Mouse (Mus musculus) adrenal gland, adult 18-20 months (tissue): Measurements from ENCODE around the gene Gm813. TPM values are rescaled to one million over a fixed set of nuclear protein-coding genes. Genes with fewer than 3 reads are reported as not detected.
"Not testable (repeated sequence)": the region's sequence is repeated elsewhere in the genome, so short reads cannot be mapped to it uniquely, and the experiment has no call there.

Source experiments
- DNase-seq, 2 experiments: peaks; one replicate each; pipeline ENCODE4 v3.0.0; 2021 to 2022; ENCODE audit warnings: low spot score in 2 of 2
- long read RNA-seq, 2 experiments: library from polyadenylated mRNA; stranded (forward); transcript quantifications; one replicate each; pipeline ENCODE4 v2.0.0; 2021
- total RNA-seq, 2 experiments: library from RNA; stranded (reverse); gene quantifications; 1 replicate in 1 of 2; 2 replicates in 1 of 2; pipeline ENCODE4 v1.2.3; 2021

The Gm813 gene
- not detected for total RNA-seq
- long read RNA-seq, experiment 1, result 0 reads
- long read RNA-seq, experiment 2, result 0 reads

DNA sequence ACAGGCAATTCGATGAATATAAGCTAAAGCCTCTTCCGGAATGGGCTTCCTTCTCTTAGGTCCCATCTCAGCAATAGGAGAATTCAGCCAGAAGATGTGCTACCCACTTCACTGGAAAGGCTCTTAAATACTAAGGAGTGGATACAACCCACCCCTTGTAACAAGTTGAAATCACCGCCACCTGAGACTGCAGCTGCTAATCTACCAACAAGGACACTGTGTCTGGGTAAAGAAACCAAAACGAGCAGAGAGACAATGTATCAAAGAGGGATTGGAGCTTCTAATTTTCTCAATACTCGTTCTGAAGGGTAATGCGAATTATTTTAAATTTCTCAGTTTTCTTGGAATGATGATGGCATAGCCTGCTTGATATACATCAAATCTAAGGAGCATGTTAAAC lies at the start of gene Gm813:
Gene Gm813, minus strand, starts transcription at position 101 of the 400 bp plus-strand sequence.
- DNase-seq, result no peak

DNA sequence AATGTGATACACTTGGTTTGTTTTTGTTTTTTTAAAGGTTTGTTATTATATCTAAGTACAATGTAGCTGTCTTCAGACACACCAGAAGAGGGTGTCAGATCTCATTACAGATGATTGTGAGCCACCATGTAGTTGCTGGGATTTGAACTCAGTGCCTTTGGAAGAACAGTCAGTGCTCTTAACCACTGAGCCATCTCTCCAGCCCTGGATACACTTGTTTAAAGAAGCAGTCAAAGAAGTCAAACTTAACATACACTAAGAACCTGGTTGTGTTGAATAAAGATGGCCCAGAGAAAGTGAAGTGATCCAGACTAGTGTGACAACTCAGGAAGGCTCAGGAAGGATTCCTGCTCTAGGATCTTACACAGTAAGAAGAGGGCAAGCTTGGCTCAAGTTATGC lies 48.4 kb upstream of the Gm813 start:
- not testable (repeated sequence) for DNase-seq

DNA sequence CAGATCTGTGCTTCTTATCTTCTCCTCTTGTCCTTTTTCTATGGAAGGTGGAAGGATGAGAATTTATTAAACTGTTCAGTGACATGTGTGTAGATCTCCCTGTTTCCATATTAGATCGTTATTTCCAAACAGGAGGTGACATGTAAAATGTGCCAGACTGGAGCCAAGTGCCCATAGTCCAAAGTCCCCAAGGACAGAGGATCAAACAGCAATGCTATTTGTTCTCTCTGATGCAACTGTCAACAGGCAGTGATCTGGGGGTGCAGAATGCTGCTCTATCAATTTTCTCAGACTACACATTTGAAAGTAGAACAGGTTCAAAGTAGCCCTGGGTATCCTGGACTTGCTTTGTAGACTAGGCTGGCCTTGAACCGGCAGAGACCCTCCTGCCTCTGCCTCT lies 47.0 kb upstream of the Gm813 start:
- no peak for DNase-seq

DNA sequence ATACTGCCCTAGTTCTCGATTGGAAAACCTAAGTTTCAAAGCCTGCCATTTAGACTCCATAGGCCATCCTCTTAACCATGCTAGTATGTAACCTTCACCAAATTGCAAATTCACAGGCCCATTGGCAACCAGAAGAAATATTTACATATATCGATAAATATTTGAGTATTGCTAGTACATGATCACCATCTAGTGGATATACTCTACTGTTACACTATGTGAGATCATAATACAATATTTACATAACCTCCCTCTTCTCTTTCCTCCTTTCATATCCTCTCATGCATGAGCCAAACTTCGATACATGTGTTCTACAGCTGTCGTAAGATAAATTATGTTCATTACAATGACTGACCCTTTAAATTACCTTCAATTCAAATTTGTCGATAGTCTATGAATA lies 46.2 kb upstream of the Gm813 start:
- no peak for DNase-seq

DNA sequence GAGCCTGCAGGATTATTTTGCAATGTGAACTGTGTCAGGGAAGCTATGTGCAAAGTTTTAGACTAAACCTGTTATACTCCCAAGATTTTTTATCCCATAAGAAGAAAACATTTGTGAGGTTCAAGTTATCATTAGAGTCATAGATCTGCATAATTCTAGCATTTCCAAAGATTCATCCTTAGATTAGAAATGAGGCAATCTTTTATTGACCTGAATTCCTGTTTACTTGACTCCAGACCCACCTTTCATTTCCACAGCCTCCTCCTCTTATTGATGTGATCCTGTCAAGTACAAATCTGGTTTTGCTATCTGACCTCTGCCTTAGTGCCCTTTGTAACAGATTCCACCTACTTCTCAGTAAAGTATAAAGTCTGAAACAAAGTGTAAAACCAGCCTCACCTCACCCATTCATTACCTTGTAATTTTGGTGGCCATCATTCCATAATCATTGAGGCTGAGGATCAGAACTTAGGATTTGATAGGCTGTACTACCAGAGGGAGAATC lies 45.6 kb upstream of the Gm813 start:
- no peak for DNase-seq

DNA sequence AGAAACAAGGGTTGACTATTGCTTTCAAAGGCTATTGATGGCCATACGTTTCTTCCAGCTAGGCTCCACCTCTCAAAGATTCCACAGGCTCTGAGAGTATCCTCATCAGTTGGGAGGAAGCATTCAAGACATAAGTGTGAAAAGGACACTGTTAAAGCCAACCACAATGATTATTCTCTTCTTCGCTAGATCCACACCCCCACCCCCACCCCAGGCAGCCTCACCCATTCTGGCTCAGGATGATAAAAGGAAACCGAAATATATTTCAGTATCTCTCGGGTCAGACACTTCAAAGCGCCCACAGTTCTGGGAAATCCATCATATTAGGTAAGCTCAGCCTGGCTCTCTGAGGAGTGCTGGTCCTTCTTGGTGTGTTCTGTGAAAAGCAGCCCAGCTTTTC lies 45.0 kb upstream of the Gm813 start:
- no peak for DNase-seq

DNA sequence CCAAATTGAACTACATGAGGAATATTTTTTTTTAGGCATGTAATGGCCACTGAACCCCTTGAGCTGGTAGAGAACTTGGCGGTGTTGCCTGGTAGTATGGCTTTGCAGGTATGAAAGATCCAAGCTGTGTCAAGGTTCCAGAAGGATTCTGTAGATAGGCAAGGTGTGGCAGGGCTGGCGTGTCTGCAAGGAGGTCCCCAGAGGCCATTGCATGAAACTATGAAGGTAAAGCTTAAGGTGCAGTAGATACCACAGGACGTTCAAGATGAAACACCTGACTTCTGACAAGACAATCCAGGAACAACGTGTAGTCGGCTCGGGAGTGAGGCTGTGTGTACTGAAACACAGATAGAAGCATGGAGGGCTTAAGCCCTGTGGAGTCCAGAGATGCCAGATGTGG lies 41.9 kb upstream of the Gm813 start:
- DNase-seq, result no peak

DNA sequence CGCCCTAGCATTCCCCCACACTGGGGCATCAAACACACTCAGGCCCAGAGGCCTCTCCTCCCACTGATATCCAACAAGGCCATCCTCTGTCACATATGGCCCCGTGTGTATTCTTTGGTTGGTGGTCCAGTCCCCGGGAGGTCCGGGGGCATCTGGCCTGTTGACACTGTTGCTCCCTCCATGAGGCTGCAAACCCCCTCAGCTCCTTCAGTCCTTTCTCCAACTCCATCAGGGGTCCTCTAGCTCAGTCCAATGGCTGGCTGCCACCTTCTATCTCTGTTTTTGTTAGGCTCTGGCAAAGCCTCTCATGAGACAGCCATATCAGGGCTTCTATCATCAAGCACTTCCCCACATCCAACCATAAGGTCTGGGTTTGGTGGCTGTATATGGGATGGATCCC lies 39.7 kb upstream of the Gm813 start:
- no peak for DNase-seq

DNA sequence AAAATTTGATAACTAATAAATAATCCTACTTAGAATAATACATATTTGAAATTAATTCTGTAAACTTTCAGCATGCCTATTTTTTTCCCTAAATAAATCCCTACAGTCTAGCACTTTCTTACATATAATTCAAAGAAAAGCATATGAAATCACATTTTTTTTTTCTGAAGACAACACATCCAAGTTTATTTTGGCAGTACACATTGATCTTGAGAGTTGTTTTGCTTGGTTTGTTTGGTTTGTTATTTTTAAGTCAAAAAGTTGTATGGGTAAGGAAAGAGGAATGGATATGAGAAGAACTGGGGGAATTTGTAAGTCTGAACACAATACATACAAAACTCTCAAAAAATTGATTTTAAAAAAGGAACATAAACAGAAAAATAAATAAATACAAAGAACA lies 39.0 kb upstream of the Gm813 start:
- DNase-seq, result no peak

DNA sequence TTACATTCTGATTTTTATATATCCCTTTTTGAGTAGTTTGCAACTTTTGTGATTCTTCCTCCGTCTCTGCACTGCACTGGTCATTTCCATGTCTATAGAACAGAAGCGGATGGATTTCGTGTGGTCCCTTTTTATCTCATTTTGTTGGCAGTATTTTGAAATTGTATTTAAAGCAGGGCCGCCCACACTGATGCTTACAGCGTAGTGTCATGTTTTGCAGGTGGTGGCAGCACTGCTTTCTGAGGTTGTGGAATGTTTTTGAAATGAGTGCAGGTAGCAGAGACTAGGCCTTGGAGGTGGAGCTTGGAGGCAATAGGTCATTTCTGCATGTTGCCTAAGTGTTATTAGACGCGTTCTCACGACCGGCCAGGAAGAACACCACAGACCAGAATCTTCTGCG lies 33.2 kb upstream of the Gm813 start:
- DNase-seq, result no peak

DNA sequence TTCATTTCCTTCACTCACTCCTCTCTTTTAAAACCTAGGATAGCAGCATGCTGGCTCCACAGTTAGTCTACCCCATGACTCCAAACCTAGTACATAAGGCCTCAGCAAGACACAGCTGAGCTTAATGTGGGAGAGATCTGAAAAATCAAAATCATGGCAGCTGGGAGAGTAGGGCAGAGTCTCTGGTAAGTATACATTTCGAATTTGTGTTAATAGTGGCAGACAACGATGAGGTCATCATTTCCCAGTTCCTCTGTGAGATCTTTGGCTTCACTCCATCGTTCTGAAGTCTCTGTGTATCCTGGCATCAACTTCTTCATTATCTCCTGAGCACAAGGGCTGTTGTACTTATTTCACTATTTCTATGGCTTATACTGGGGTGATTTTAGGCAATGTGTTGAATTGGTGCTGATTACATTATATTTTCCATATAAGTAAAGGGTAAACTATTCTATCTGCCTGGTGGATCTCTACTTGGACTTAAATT lies 22.0 kb upstream of the Gm813 start, which contains the start of gene E330017A01Rik:
Gene E330017A01Rik, minus strand, starts transcription at position 51 of the 487 bp plus-strand sequence.
- no peak for DNase-seq

DNA sequence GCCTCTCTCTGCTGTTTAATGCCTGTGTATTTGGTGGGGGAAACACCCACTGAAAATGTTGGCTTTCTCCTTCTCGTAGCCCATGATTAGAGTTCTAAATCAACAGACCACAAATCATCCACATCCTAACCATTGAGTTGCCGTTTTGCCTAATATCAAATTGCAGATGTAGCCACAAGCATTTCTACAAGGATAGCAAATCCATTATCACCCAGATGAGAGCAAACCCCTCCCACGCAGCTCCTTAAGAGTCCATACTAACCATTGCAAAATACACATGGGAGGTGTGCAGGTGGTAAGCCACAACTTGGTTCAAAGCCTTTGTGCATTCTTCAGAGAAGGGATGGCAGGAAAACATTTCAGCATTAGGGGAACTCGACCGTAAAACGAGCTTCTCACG lies 21.2 kb upstream of the Gm813 start:
- DNase-seq, result no peak

DNA sequence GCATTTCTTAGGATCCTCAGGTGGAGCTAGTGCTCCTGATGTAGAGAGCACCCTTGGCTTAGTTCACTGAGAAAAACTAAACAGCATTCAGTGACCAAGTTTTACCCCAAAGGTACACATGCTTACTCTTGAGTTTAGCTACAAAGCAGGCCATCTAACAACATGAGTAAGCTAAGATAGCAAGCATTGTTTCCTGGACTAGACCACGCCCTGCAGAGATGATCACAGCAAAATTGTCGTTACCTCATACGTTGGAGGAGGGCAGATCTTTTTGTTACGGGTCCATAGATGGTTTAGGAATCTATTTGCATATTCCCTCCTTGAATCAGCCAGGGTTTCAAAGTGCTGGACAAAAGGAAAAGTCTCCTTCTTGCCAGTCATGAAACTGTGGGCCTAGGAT lies 20.7 kb upstream of the Gm813 start:
- no peak for DNase-seq

DNA sequence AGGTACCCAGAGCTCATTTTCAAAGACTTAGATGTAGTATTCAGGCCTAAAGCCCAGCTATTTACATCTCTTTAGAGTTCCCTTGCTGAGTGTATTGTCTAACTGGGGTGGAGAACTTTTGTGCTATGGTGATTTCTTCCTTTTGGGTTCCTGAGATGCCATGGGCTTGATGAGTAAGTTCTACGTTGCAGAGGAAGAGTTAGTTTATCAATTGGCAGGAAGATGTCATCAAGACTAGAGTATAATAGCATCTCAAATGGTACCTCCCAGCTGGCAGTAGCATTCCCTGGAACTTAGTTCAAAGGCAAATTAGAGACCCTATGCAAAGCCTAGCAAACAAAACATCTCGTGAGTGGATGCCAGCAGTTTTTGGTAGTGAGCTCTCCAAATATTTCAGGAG lies 19.1 kb upstream of the Gm813 start:
- DNase-seq, result no peak

DNA sequence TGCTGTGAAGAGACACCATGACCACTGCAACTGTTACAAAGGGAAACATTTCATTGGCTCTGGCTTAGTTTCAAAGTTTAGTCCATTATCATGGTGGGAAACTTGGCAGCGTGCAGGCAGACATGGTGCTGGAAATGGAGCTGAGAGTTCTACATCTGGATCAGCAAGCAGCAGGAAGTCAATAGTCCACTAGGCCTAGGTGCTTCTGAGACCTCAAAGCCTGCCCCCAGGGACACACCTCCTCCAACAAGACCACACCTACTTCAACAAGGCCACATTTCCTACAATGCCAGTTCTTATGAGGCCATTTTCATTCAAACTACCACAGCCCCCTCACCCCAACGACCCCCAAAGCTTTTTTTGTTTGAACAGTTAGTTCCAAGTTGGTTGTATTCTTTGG lies 13.0 kb upstream of the Gm813 start:
- DNase-seq, result no peak

DNA sequence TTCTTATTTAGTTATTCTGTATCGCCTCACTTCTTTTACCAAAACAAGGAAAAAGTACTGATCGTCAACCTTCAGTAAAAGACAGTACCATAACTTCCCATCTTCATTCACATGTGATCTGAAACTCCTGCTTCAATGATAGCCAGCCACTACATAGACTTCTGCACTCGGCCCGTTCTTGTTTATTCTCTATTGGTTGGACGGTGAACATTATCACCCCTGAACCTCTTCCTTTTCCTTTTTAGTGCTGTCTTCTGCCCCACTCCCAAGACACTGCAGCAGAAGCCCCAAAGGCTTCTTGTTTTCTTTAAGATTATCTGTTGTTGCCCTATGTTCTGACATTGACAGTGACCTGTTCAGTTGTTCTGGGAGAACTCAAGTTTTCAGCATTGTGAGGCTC lies 12.2 kb upstream of the Gm813 start:
- no peak for DNase-seq

DNA sequence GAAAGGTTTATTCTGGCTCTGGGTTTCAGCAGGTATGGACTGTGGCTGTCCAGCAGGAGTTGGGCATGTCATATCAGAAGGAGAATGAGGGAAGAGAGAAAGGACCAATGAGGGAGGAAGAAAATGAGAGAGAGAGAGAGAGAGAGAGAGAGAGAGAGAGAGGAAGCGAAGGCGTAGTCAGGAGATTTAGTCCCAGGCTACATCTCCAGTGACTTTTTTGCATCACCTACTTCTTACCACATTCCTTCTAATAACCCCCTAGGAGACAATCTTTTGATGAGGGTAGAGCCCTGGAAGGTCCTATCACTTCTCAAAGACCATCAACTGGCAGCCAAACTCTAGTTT lies 11.5 kb upstream of the Gm813 start:
- DNase-seq, result no peak

DNA sequence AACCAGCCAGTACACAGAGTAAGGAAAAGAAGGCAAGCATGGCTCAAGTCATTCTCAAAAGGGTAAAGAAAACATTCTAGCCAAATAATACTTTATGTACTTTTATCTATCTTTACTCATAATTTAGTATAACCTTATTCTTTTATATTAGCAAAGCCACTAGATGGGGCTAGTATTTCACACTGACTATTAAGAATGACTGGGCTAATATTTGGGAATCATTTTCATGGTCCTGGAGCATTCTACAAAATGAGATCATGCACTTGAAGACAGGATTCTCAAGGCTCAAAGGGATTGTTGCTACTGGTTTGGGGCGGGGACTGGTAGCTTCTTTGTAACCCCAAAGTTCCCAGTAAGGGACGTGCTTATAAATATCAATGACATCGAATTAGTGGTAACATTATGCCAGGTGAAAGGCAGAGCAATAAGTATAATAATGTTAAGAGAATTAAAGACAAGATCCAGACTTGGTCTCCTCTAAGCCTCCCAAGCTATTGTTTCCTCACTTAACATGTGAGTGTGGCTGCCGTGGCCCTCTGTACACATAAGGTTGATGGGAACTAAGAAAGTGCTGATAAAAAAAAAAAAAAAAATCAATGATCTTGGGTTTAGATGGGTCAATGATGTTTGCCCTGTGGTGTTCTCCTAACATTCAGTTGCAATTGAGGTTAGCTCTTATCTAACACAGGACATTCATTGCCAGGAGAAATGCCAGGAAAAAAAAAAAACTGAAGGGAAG lies 11.0 kb upstream of the Gm813 start:
- DNase-seq, result no peak

DNA sequence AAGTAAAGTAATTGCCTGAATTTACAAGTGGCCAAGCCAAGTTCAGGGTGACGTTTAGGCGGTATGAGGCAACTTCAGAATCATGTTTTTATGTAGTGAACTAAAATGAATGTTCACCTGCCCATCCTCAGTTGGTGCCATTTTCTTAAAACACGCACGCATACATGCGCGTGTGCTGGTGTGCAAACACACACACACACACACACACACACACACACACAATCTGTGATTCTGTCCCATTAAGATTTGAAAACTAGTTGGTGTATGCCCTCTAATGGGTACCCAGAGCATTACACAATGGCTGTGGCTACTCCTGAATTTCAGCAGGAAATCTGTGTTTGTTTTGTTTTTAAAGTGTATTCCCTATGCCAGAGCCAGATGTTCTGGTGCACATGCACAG lies 7.2 kb upstream of the Gm813 start:
- no peak for DNase-seq

DNA sequence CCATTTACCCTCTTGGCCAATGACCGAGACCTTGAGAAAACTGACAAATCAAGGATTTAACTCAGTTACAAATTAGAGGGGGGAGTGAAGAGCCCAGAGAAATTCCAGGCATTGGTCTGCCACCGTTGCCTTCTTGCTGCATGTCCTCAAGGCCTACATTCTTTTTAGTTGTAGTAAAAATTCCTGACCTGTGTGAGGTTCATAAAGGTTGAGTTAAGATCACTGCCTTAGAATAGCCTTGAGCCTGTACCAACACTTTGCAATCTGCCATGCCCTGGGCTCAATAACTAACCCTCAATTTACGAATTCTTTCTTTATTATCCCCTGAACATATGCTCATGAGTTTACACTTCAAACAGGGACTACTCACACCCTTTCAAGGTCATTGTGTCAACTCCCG lies 6.3 kb upstream of the Gm813 start:
- no peak for DNase-seq

DNA sequence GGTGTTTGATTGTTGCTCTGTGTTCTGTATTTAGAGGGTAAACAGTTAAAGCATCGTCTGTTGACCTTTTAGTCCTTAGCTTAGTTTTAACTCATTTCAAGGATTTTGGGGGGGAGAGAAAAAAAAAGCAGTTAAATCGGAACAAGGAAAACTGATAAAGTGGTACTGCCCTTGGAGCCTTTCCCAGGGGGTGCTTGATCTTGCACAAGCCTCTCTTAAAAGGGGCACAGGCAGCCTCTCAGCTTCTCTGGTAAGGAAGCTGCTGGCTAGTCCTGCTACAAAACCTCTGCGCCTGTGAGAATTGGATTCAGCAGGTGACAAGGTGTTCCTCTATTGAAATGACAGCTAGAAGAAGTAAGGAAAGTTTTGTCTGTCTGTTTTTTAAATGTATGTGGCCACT lies 5.6 kb upstream of the Gm813 start:
- no peak for DNase-seq

DNA sequence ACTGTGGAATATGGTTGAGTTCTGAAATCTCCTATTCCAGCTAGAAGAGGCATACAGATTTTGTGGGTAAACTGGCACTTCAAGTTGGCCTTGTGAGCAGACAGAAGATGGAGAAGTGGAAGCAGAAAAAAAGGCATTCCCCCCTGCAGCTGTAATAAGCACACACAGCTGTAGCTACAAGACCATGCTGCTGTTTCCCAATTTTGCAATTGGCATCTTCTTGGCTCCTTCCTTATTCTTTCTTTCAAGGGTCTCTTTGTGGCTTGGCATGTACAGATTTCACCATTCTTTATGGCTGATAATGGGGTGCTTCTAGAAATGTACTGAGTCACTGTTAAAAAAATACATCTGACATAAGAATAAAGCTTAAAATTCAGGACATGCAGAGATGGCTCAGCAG lies 568 bp upstream of the Gm813 start:
- no peak for DNase-seq

DNA sequence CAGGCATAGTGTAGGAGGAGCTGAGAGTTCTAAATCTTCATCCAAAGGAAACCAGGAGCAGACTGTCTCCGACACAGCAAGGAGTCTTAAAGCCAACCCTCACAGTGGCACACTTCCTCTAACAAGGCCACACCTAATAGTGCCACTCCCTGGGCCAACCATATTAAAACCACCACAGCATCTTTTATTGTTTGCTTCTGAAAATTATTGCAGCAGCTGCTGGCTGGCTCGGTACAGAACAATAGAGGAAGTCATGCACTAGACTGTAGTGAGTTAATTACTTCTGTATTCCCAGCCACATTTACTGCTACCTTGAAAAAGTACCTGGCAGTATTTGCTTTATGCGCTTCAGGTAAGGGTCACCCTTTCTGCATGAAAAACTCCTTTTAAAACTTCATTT lies 3.8 kb downstream of the Gm813 start:
- DNase-seq, result no peak
